Mouse (Mus musculus) hindbrain, postnatal 0 days (tissue): ENCODE data around the gene Thap7. TPM values are rescaled to one million over a fixed set of nuclear protein-coding genes. Genes with fewer than 3 reads are reported as not detected.

Experiments
- ATAC-seq: fragments of 200-750 bp; cut with Nextera tagmentation; 2 replicates; pipeline ENCODE4 v1.8.0; 2017; ENCODE audit warnings: mild to moderate bottlenecking, moderate TSS enrichment, moderate library complexity
- DNase-seq: peaks from one replicate; pipeline ENCODE4 v3.0.0-alpha.2; 2015; ENCODE audit warnings: low spot score
- H3K27ac ChIP-seq: fragments of 300-500 bp; sonication (generic); 2 replicates; pipeline ENCODE4 v1.5.1; 2014; ENCODE audit warnings: mild to moderate bottlenecking
- H3K27me3 ChIP-seq: fragments of 300-500 bp; sonication (generic); 2 replicates; pipeline ENCODE4 v1.6.1; 2014; ENCODE audit warnings: low read length, mixed read lengths; ENCODE audit not compliant: insufficient read depth
- H3K36me3 ChIP-seq: fragments of 300-500 bp; sonication (generic); 2 replicates; pipeline ENCODE4 v1.6.1; 2014; ENCODE audit warnings: low read length, mixed read lengths; ENCODE audit not compliant: insufficient read depth
- H3K4me1 ChIP-seq: fragments of 300-500 bp; sonication (generic); 2 replicates; pipeline ENCODE4 v1.6.1; 2014; ENCODE audit warnings: antibody characterized with exemption, low read length, mixed read lengths; ENCODE audit not compliant: insufficient read depth
- H3K4me2 ChIP-seq: fragments of 300-500 bp; sonication (generic); 2 replicates; pipeline ENCODE4 v1.6.1; 2014; ENCODE audit warnings: low read depth, mild to moderate bottlenecking, low read length, moderate library complexity, mixed read lengths
- H3K4me3 ChIP-seq: fragments of 300-500 bp; sonication (generic); 2 replicates; pipeline ENCODE4 v1.5.1; 2014; ENCODE audit warnings: low read length
- H3K9ac ChIP-seq: fragments of 300-500 bp; sonication (generic); replicated peaks from 2 replicates; pipeline ENCODE4 v1.6.1; 2014; ENCODE audit warnings: mild to moderate bottlenecking, low read length, moderate library complexity, mixed read lengths
- H3K9me3 ChIP-seq: fragments of 300-500 bp; sonication (generic); 2 replicates; pipeline ENCODE4 v1.6.1; 2016; ENCODE audit warnings: low read length, mixed read lengths
- CTCF ChIP-seq: IDR thresholded peaks from 2 replicates; pipeline ENCODE4 v1.5.1; 2016; ENCODE audit warnings: antibody characterized with exemption, control low read depth, low read depth
- WGBS: fragments of 180-500 bp; shearing (Covaris S2); extraction: QIAGEN DNeasy Blood & Tissue Kit; methylation state at CpG from one replicate; pipeline ENCODE4 v1.1.7; 2014; 5-methylcytosine and 5-hydroxymethylcytosine counted together
- polyA plus RNA-seq: library from polyadenylated mRNA; unstranded; fragments of >200 nt; fragmentation: Nextera tagmentation; extraction: Ambion mirVana; gene quantifications from 2 replicates; pipeline ENCODE4 v1.2.1, GENCODE M21; 2015
- total RNA-seq: library from RNA; depleted of rRNA; stranded (reverse); fragments of >200 nt; gene quantifications from 2 replicates; pipeline ENCODE4 v1.2.3, GENCODE M21; 2014; rRNA removed

The Thap7 gene
- total RNA-seq (61.0 and 66.8 TPM in 2 replicates), polyA plus RNA-seq (57.5 and 59.5 TPM in 2 replicates)

- DNase-seq (peak; percentile 99), ATAC-seq (peak; percentile 96)
These were observed at the start of gene Thap7 for GRCm38 (mm10) chr16:17530640-17531288. Gene Thap7, minus strand, starts transcription at chr16:17531136.

DNA sequence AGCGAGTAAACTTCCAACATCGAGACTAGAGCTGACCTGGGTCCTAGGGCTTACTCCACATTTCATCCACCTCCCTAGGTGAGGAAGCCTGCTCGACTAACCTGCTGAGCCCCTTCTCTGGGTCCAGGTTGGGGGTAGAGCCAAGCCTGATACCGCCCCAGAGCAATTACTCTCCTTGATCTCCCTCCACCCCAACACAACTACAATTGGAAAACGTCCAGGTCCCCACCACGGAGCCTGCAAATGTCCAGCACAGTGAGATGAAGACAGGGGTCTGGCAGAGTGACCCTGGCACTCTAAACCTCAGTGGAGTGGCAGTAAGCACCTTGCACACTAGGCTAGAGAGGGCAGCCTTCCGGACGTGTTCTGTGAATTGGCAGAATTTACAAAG is 45.9 kb upstream of the Thap7 start:
- no peaks in the 10 kb centered on the region for H3K27me3 ChIP-seq
- H3K36me3 ChIP-seq, result peaks cover 6% of the 10 kb centered on the region; the same call in 1 of the 2 replicates
- WGBS, result 12% methylated on average over 8 of the region's 8 CpGs
- H3K4me1 ChIP-seq, result peaks cover 5% of the 10 kb centered on the region; the same call in 1 of the 2 replicates
- no peak for TF ChIP-seq CTCF
- DNase-seq (no peak), ATAC-seq (peak; percentile 5; the same call in 1 of the 2 replicates)
- H3K9me3 ChIP-seq, result no peaks in the 10 kb centered on the region
- H3K4me3 ChIP-seq, result peak overlapping the region; percentile 55
- peak overlapping the region; percentile 72 for H3K9ac ChIP-seq
- H3K4me2 ChIP-seq, result peak overlapping the region; percentile 83
- H3K27ac ChIP-seq, result peak overlapping the region; percentile 83

More at GRCm38 (mm10) chr16:17530640-17531288, at the start of gene Thap7:
- Histone ChIP-seq H3K9me3 (no peaks in the 10 kb centered on the region), H3K27me3 (no peaks in the 10 kb centered on the region), H3K27ac (peak within 1 kb of the TSS; percentile 99), H3K4me2 (peak within 1 kb of the TSS; percentile 63), H3K4me3 (peak within 1 kb of the TSS; percentile 54), H3K9ac (peak within 1 kb of the TSS; percentile 70), H3K36me3 (peaks cover 17% of the 10 kb centered on the region), H3K4me1 (peaks cover 14% of the 10 kb centered on the region)
- WGBS, result under 1% methylated on average over 67 of the region's 67 CpGs
- TF ChIP-seq CTCF, result no peak

- H3K27me3 ChIP-seq, result no peaks in the 10 kb centered on the region
- 11% methylated on average over 45 of the region's 45 CpGs for WGBS
These were observed 45.2 kb upstream of the Thap7 start for GRCm38 (mm10) chr16:17575870-17576824.

GRCm38 (mm10) chr16:17566186-17566585 is 35.2 kb upstream of the Thap7 start:
- ATAC-seq (no peak), DNase-seq (peak; percentile 34)
- Histone ChIP-seq H3K9me3 (no peaks in the 10 kb centered on the region), H3K27ac (no peak overlapping the region), H3K4me2 (no peak overlapping the region), H3K4me1 (peaks cover 8% of the 10 kb centered on the region; the same call in 1 of the 2 replicates), H3K4me3 (no peak overlapping the region), H3K27me3 (no peaks in the 10 kb centered on the region), H3K36me3 (no peaks in the 10 kb centered on the region), H3K9ac (no peak overlapping the region)
- TF ChIP-seq CTCF, result peak; percentile 50
- WGBS, result 19% methylated on average over 4 of the region's 4 CpGs

More at GRCm38 (mm10) chr16:17575870-17576824, 45.2 kb upstream of the Thap7 start:
- Histone ChIP-seq H3K4me1 (peaks cover 5% of the 10 kb centered on the region; the same call in 1 of the 2 replicates), H3K9me3 (no peaks in the 10 kb centered on the region), H3K9ac (peak overlapping the region; percentile 72), H3K4me3 (peak overlapping the region; percentile 55), H3K36me3 (peaks cover 6% of the 10 kb centered on the region; the same call in 1 of the 2 replicates), H3K4me2 (peak overlapping the region; percentile 83), H3K27ac (peak overlapping the region; percentile 83)
- DNase-seq (peak; percentile 81), ATAC-seq (peak; percentile 88)
- TF ChIP-seq CTCF, result no peak

DNA sequence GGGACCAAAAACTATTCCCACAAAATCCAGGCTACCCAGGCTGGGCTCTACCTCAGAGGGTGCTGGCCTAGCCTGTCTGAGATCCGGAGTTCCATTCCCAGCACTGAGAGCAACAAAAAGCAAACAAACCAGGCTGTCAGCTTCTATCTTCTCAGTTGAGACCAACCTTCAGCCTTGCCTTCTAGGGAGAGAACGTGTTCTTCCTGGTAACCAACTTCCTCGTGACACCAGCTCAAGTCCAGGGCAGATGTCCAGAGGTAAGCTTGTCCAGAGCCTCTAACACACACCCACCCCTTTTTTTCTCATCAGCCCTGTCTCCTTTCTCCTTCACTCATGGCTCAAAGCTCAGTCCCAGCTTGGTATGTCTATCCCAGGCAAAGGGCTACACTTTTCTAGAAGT is 33.8 kb upstream of the Thap7 start:
- Histone ChIP-seq H3K27me3 (no peaks in the 10 kb centered on the region), H3K4me2 (no peak overlapping the region), H3K36me3 (no peaks in the 10 kb centered on the region), H3K4me3 (no peak overlapping the region), H3K27ac (no peak overlapping the region), H3K9me3 (no peaks in the 10 kb centered on the region), H3K9ac (no peak overlapping the region), H3K4me1 (peaks cover 8% of the 10 kb centered on the region; the same call in 1 of the 2 replicates)
- 75% methylated on average over 3 of the region's 3 CpGs for WGBS
- TF ChIP-seq CTCF, result no peak
- ATAC-seq, result no peak
- no peak for DNase-seq

- Histone ChIP-seq H3K4me3 (no peak overlapping the region), H3K36me3 (no peaks in the 10 kb centered on the region), H3K4me1 (peaks cover 8% of the 10 kb centered on the region; the same call in 1 of the 2 replicates), H3K4me2 (no peak overlapping the region), H3K9me3 (no peaks in the 10 kb centered on the region), H3K9ac (no peak overlapping the region), H3K27me3 (no peaks in the 10 kb centered on the region), H3K27ac (no peak overlapping the region)
- TF ChIP-seq CTCF, result no peak
- DNase-seq (no peak), ATAC-seq (no peak)
- WGBS, result 77% methylated on average over 2 of the region's 2 CpGs
These were observed 33.3 kb upstream of the Thap7 start for GRCm38 (mm10) chr16:17564221-17564620.
